Mouse (Mus musculus): ENCODE results near the gene Pirt. TPM values are rescaled to one million over a fixed set of nuclear protein-coding genes. Genes with fewer than 3 reads are reported as not detected.

The Pirt gene
- polyA plus RNA-seq, 1 experiment from 2014 or later = 1.4 TPM

DNA sequence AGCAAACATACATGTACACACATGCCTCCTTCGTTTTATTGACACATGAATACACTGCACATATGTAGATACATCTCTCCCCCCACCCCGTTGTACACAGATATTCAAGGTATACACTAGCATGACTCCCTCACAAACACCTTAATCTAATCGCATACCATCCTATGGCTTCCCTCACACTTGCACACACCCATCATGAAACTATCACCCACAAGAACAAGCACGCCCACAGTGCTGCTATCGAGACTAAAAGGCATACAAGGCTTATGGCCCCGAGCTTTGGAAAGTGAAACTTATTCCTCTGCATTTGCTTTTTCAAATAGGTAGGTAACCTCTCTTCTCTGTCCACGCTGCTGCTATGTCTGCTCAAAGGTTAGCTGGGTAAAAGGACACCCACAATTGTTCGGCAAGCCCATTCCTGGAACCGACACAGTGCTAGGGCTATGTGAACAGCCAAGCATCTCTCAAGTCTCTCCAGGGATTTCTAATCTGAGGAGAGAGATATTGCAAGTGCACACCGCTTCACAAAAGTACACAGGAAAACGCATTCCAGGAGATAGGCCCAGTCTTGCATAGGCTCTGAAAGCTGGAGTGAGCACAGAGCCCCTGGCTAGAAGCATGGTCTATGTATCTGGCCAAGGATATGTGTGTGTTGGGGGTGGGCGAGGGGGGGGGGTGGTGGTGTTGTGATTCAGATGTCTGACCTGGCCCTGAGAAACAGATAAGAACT is 49.8 kb downstream of the Pirt start:
- no peaks in the 10 kb centered on the region for H3K27me3 ChIP-seq (ENCODE audit: insufficient read depth, poor library complexity, severe bottlenecking)
- no peaks in the 10 kb centered on the region for H3K9me3 ChIP-seq
- H3K36me3 ChIP-seq = no peaks in the 10 kb centered on the region
- DNase-seq (ENCODE audit: low spot score) = no peak
- no peak overlapping the region for H3K4me3 ChIP-seq
- WGBS = 86% methylated on average over 12 of the region's 12 CpGs
- no peak overlapping the region for H3K27ac ChIP-seq
- 0 out of 2 replicates have a peak, but pooled peaks cover 3% of the 10 kb centered on the region for H3K4me1 ChIP-seq (replicated peaks)

DNA sequence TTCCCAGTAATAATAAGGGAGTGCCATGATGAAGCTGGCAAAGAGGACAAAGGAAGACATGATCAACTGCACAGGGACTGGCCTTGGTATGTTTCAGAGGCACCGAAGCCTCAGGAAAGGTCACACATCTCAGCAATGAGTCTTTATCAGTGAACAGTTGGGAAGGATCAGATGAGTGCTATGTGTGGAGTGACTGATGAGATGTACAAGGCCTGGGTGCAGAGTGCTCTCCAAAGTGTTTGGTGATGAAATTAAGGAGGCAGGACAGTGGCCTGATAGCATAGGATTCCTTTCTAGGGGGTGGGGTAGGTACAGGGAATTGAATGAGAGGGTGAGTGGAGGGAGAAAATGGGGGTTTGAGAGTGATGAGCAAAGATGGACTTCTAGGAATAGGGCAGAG is 51.7 kb downstream of the Pirt start:
- no peaks in the 10 kb centered on the region for H3K36me3 ChIP-seq
- H3K27me3 ChIP-seq (ENCODE audit: insufficient read depth, poor library complexity, severe bottlenecking) = no peaks in the 10 kb centered on the region
- 93% methylated on average over 1 of the region's 1 CpGs for WGBS
- H3K4me3 ChIP-seq = no peak overlapping the region
- 0 out of 2 replicates have a peak, but pooled peaks cover 4% of the 10 kb centered on the region for H3K4me1 ChIP-seq (replicated peaks)
- H3K27ac ChIP-seq = no peak overlapping the region
- H3K9me3 ChIP-seq = no peaks in the 10 kb centered on the region
- DNase-seq (ENCODE audit: low spot score) = no peak

DNA sequence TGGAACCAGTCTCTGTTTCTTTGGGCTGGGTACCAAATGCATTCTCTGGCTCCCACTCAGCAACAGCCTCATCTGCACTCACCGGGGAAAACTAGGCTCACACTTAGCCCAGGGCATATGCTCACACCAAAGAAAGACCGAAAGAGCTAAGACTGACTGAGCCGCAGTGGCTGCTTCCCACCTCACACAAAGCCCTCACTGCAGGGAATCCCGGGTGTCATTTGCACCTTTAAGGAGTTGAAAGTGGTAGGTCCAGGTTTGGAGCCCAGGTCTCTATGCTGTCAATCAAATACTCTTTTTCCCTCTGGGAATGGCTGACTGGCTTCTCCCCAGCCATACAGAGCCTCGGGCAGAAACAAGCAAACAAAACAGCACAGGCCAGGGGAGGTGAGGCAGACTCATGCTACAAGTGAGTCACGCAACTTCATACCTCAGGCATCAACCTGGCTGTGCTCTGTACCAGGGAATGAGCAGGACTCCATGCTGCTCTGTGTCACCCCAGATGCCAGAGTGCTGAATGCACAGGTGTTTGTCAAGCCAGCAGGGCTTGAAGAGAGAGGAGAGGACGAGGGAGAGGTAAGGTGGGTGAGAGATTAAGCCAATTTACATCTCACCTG is 54.8 kb downstream of the Pirt start:
- no peaks in the 10 kb centered on the region for H3K27me3 ChIP-seq (ENCODE audit: insufficient read depth, poor library complexity, severe bottlenecking)
- no peaks in the 10 kb centered on the region for H3K36me3 ChIP-seq
- no peak overlapping the region for H3K4me3 ChIP-seq
- H3K9me3 ChIP-seq = no peaks in the 10 kb centered on the region
- H3K4me1 ChIP-seq (replicated peaks) = 0 out of 2 replicates have a peak, but pooled peaks cover 4% of the 10 kb centered on the region
- no peak for DNase-seq (ENCODE audit: low spot score)
- WGBS = 17% methylated on average over 7 of the region's 7 CpGs
- H3K27ac ChIP-seq = no peak overlapping the region

DNA sequence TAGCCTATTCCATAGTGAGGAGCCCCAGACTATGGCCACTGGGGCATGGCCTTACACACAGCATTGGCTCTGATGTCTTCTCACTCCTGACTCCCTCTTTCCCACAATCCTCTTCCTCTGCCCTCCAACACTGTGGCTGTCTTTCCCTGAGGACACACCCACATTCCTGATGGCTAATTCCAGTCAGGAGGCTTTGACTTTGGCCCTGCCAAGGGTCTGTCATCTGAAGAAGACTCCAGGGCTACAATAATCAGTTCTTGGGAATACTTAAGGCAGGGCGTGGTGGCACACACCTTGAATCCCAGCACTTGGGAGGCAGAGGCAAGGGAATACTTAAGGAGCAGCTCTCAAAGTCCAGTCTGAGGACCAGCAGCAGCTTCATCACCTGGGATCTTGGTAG is 56.8 kb downstream of the Pirt start:
- WGBS = 81% methylated on average over 1 of the region's 1 CpGs
- H3K9me3 ChIP-seq = no peaks in the 10 kb centered on the region
- no peaks in the 10 kb centered on the region for H3K36me3 ChIP-seq
- H3K27ac ChIP-seq = no peak overlapping the region
- H3K4me3 ChIP-seq = no peak overlapping the region
- 0 out of 2 replicates have a peak, but pooled peaks cover 4% of the 10 kb centered on the region for H3K4me1 ChIP-seq (replicated peaks)
- no peaks in the 10 kb centered on the region for H3K27me3 ChIP-seq (ENCODE audit: insufficient read depth, poor library complexity, severe bottlenecking)
- DNase-seq (ENCODE audit: low spot score) = no peak

DNA sequence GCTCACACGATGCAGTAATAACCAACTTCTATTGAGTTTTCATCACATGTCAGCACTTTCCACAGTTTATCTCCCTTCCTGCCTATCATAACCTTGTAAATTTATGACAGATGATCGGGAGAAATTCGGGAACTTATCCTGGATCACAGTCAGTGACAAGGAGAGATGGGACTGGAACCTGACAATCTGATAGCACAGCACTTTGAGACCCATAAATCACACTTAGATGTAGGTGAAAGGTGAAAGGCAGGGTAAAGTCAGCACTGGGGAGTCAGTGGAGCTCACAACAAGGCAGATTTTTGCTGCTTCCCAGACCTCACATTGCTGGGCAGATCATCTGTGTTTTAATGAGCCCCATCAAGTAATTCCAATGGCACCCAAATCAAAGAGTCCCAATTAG is 61.7 kb downstream of the Pirt start:
- no peaks in the 10 kb centered on the region for H3K27me3 ChIP-seq (ENCODE audit: insufficient read depth, poor library complexity, severe bottlenecking)
- no peaks in the 10 kb centered on the region for H3K4me1 ChIP-seq (replicated peaks)
- 89% methylated on average over 3 of the region's 3 CpGs for WGBS
- no peak for DNase-seq (ENCODE audit: low spot score)
- H3K36me3 ChIP-seq = no peaks in the 10 kb centered on the region
- no peak overlapping the region for H3K4me3 ChIP-seq
- H3K27ac ChIP-seq = no peak overlapping the region
- H3K9me3 ChIP-seq = peaks cover 12% of the 10 kb centered on the region

DNA sequence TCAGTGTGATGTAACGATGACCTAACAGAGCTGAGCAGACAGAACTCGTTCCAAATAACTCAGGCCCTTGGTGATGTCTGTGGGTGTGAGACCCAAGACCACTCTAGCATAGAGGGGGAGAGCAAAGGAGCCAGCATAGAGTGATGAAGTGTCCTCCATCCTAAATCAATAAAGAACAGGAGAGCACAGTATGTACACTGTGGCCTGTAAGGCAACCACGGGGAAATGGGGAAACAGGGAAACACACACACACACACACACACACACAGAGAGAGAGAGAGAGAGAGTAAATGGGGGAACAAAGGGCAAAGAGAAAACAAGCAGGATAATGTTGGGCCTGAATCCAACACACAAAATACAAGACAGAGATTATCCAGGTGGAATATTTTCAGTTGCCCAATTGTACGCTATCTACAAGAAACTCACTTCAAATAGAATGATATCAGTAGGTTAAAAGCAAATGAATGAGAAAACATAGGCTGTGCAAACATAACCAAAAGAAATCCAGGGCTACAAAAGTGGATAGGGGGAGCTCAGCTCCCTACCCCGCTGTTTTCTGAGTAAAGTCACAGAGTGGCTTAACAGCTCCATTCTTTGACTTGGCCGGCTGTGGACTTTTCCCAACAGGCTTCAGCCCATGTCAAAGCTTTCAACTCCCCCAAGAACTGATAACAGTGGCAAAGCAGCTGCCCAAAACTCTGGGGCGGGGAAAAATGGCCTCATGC is 64.0 kb downstream of the Pirt start:
- Histone ChIP-seq H3K27me3 (ENCODE audit: insufficient read depth, poor library complexity, severe bottlenecking) (no peaks in the 10 kb centered on the region), H3K27ac (no peak overlapping the region), H3K36me3 (no peaks in the 10 kb centered on the region), H3K4me1 (replicated peaks) (no peaks in the 10 kb centered on the region), H3K9me3 (peaks cover 12% of the 10 kb centered on the region), H3K4me3 (no peak overlapping the region)
- no peak for DNase-seq (ENCODE audit: low spot score)
- 92% methylated on average over 7 of the region's 7 CpGs for WGBS

Other genes starting within 250 kb of the Pirt start
- not detected in 2 replicates for gene Tmem238l, start 44.7 kb downstream of the Pirt start, polyA plus RNA-seq (2016; fragmentation: Nextera tagmentation; extraction: Ambion mirVana)
- gene Tmem220, start 113.2 kb downstream of the Pirt start, polyA plus RNA-seq (2016; fragmentation: Nextera tagmentation; extraction: Ambion mirVana) = 0.43 and 1.5 TPM in 2 replicates
- gene Adprm, start 140.6 kb downstream of the Pirt start, polyA plus RNA-seq (2016; fragmentation: Nextera tagmentation; extraction: Ambion mirVana) = 28.3 and 30.4 TPM in 2 replicates
- 18.0 and 22.3 TPM in 2 replicates for gene Sco1, start 140.7 kb downstream of the Pirt start, polyA plus RNA-seq (2016; fragmentation: Nextera tagmentation; extraction: Ambion mirVana)
- 0.49 and 0.69 TPM in 2 replicates for gene Myh3, start 166.3 kb downstream of the Pirt start, polyA plus RNA-seq (2016; fragmentation: Nextera tagmentation; extraction: Ambion mirVana)

Measured in hindbrain, embryonic 10.5 days (tissue).